Mouse (Mus musculus): ENCODE data around the gene E2f8.

DNA sequence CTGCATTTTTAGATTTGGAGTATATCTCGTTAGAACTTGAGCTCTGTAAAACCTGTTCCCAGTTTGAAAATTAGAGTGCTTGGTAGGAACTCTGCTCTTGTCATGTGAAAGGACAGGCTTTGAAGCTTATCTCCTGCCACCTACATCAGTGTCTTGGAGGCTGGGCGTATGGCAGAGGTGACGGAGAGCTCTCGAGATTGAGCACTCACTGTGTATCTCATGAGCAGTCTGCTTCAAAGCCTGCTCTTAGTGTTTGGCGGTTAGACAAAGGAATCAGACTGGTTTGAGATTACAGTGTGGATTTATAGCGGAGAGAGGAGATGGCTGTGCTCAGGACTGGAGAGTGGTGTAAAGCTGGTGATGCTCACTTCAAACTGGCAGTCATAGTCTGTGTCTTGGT, 56.2 kb downstream of the E2f8 start:
- TF ChIP-seq POLR2A (IDR thresholded peaks at IDR 0.05; ENCODE audit: insufficient read length, low read depth): no peak
- TF ChIP-seq E2F4 (IDR thresholded peaks at IDR 0.05; ENCODE audit: insufficient read depth): no peak
- no peak for TF ChIP-seq CEBPB (IDR thresholded peaks at IDR 0.05; ENCODE audit: insufficient read depth, poor library complexity, severe bottlenecking)
- TF ChIP-seq POLR2AphosphoS2 (IDR thresholded peaks at IDR 0.05; ENCODE audit: insufficient read length, low read depth): no peak
